Mouse (Mus musculus) lung, embryonic 16.5 days (tissue): Measurements from ENCODE around the gene Ppp1r3a. TPM values are rescaled to one million over a fixed set of nuclear protein-coding genes. Genes with fewer than 3 reads are reported as not detected.

Experiments
- polyA plus RNA-seq: library from polyadenylated mRNA; unstranded; fragments of >200 nt; fragmentation: Nextera tagmentation; extraction: Ambion mirVana; gene quantifications from 2 replicates; pipeline ENCODE4 v1.2.1, GENCODE M21; 2015

The Ppp1r3a gene
- polyA plus RNA-seq, 1 experiment from 2014 or later: 0.39 TPM

Other genes starting within 250 kb of the Ppp1r3a start
- gene Foxp2, start 146.1 kb upstream of the Ppp1r3a start, polyA plus RNA-seq: 94.7 and 106 TPM in 2 replicates